Mouse (Mus musculus) liver, embryonic 14.5 days (tissue): ENCODE measurements around the gene Pla2g4e. TPM values are rescaled to one million over a fixed set of nuclear protein-coding genes. Genes with fewer than 3 reads are reported as not detected.

ENCODE experiments used
- ATAC-seq: fragments of 200-750 bp; cut with Nextera tagmentation; 2 replicates; pipeline ENCODE4 v1.8.0; 2017; ENCODE audit warnings: moderate number of reproducible peaks, mild to moderate bottlenecking, moderate library complexity; ENCODE audit not compliant: insufficient read depth
- DNase-seq, 3 experiments: peaks; one replicate each; pipeline ENCODE4 v3.0.0-alpha.2; 2012 to 2013; ENCODE audit warnings: low read depth in 3 of 3, low spot score in 3 of 3
- H3K27ac ChIP-seq: fragments of 300-500 bp; sonication (generic); 2 replicates; pipeline ENCODE4 v1.5.1; 2014; ENCODE audit warnings: moderate library complexity, mild to moderate bottlenecking, control low read depth, inconsistent platforms
- H3K27me3 ChIP-seq: fragments of 300-500 bp; sonication (generic); 2 replicates; pipeline ENCODE4 v1.6.1; 2014; ENCODE audit warnings: mild to moderate bottlenecking, low read length, moderate library complexity; ENCODE audit not compliant: control insufficient read depth, insufficient read depth
- H3K36me3 ChIP-seq: fragments of 300-500 bp; sonication (generic); replicated peaks from 2 replicates; pipeline ENCODE4 v1.6.1; 2014; ENCODE audit warnings: low read depth; ENCODE audit not compliant: control insufficient read depth, insufficient read depth
- H3K4me1 ChIP-seq, 2 experiments: fragments of 200-500 bp in 1 of 2; fragments of 300-500 bp in 1 of 2; sonication (generic) in 1 of 2; replicated peaks; 2 replicates each; pipeline ENCODE4 v1.6.1; 2012 to 2014; ENCODE audit warnings: antibody characterized with exemption in 1 of 2, inconsistent platforms in 1 of 2, low read length in 1 of 2; ENCODE audit not compliant: control insufficient read depth in 2 of 2, insufficient read depth in 2 of 2
- H3K4me2 ChIP-seq: fragments of 300-500 bp; sonication (generic); 2 replicates; pipeline ENCODE4 v1.6.1; 2014; ENCODE audit warnings: low read depth, mild to moderate bottlenecking, control low read depth, moderate library complexity
- H3K4me3 ChIP-seq, 2 experiments: fragments of 200-500 bp in 1 of 2; fragments of 300-500 bp in 1 of 2; sonication (generic) in 1 of 2; 2 replicates each; pipeline ENCODE4 v1.5.1; 2012 to 2014; ENCODE audit warnings: low read depth in 2 of 2, low read length in 2 of 2, mild to moderate bottlenecking in 2 of 2, control low read depth in 1 of 2, inconsistent platforms in 1 of 2, moderate library complexity in 1 of 2; ENCODE audit not compliant: insufficient read depth in 1 of 2
- H3K9ac ChIP-seq: fragments of 300-500 bp; sonication (generic); replicated peaks from 2 replicates; pipeline ENCODE4 v1.6.1; 2014; ENCODE audit warnings: mild to moderate bottlenecking, control low read depth, moderate library complexity
- H3K9me3 ChIP-seq: fragments of 300-500 bp; sonication (generic); 2 replicates; pipeline ENCODE4 v1.6.1; 2016; ENCODE audit warnings: low read length, mixed read lengths; ENCODE audit not compliant: control insufficient read depth
- CTCF ChIP-seq: IDR thresholded peaks from 2 replicates; pipeline ENCODE4 v1.5.1; 2016; ENCODE audit warnings: antibody characterized with exemption, low read depth, control low read depth
- EP300 ChIP-seq: IDR thresholded peaks from 2 replicates; pipeline ENCODE4 v1.6.1; 2016; ENCODE audit warnings: antibody characterized with exemption, low read depth
- WGBS: fragments of 180-500 bp; shearing (Covaris S2); extraction: QIAGEN DNeasy Blood & Tissue Kit; methylation state at CpG from one replicate; pipeline ENCODE4 v1.1.7; 2014; ENCODE audit not compliant: insufficient replicate concordance; 5-methylcytosine and 5-hydroxymethylcytosine counted together
- polyA plus RNA-seq, 2 experiments: library from polyadenylated mRNA; depleted of rRNA in 1 of 2; stranded (reverse) in 1 of 2; unstranded in 1 of 2; fragments of >200 nt; fragmentation: Nextera tagmentation in 1 of 2; extraction: Ambion mirVana in 1 of 2; gene quantifications; 2 replicates each; pipeline versions ENCODE4 v1.2.1 to v1.2.3; 2012 to 2014

Gene Pla2g4e
- polyA plus RNA-seq, 2 experiments, result not detected

DNA sequence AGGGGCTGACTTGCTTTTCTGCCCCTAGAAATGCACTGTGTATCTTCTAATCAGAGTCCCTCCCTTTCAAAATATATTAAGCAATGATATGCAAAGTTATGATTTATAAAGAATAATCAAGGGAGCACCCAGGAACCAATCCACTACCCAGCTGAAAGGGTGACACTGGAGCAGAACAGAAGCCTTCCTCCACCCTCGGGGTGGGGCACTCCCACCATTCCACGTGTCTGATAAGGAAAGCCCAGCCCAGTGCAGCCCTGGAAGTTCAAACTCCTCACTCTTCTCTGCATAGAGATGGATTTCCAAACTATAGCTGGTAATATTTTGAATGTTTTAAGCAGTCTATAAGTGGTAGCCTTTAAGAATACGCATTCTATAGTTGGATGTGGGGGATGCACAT is 13.5 kb downstream of the Pla2g4e start:
- Histone ChIP-seq H3K4me1 (peaks cover 5 to 20% of the 10 kb centered on the region in 2 experiments; a peak in 3 of 4 replicates), H3K27me3 (no peaks in the 10 kb centered on the region), H3K4me2 (no peak overlapping the region), H3K27ac (no peak overlapping the region), H3K36me3 (no peaks in the 10 kb centered on the region), H3K9me3 (no peaks in the 10 kb centered on the region), H3K4me3 (no peak overlapping the region), H3K9ac (no peak overlapping the region)
- 27% methylated on average over 3 of the region's 3 CpGs for WGBS
- TF ChIP-seq CTCF, result no peak
- TF ChIP-seq EP300, result no peak
- DNase-seq (no peak), ATAC-seq (no peak)

DNA sequence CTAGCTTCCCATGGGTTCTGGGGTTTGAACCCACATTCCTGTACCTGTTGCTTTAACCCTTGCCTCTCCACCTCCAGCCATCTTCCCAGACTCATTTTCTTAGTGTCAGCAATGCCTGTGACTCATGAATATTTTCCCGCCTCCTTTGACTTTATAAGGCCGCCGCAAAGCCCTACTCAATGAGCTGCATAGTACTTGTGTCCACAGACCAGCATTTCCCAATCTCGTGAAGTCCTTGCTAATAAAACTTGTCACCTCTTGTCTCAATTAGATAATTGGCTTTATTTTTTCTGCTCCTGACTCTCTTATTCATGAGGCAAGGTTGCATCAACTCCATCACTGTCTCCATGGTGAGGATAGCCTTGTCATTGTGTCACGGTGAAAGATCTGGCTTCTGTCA is 30.5 kb downstream of the Pla2g4e start:
- H3K27me3 ChIP-seq, result no peaks in the 10 kb centered on the region
- H3K9ac ChIP-seq, result no peak overlapping the region
- no peak overlapping the region for H3K27ac ChIP-seq
- no peaks in the 10 kb centered on the region for H3K36me3 ChIP-seq
- 64% methylated on average over 5 of the region's 5 CpGs for WGBS
- ATAC-seq (no peak), DNase-seq (no peak)
- H3K9me3 ChIP-seq, result no peaks in the 10 kb centered on the region
- no peak overlapping the region for H3K4me3 ChIP-seq
- H3K4me2 ChIP-seq, result no peak overlapping the region
- TF ChIP-seq CTCF, result no peak
- no peak for TF ChIP-seq EP300
- H3K4me1 ChIP-seq, result no peaks in the 10 kb centered on the region

DNA sequence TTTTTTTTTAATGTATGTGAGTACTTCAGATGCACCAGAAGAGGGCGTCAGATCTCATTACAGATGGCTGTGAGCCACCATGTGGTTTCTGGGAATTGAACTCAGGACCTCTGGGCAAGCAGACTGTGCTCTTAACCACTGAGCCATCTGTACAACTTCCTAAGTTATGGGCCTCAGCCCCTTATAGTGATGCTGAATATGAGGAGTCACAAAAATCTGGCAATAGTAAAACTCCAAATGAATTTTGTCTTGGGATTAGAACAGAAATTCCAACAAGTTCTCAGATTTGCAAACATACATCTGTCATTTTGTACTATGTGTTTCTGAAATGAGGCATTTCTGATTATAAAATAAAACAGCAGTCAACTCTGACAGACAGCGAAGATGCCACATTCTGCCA is 33.7 kb downstream of the Pla2g4e start:
- TF ChIP-seq CTCF, result no peak
- Histone ChIP-seq H3K36me3 (no peaks in the 10 kb centered on the region), H3K27me3 (no peaks in the 10 kb centered on the region), H3K4me3 (no peak overlapping the region), H3K4me1 (no peaks in the 10 kb centered on the region), H3K27ac (no peak overlapping the region), H3K9me3 (no peaks in the 10 kb centered on the region), H3K4me2 (no peak overlapping the region), H3K9ac (no peak overlapping the region)
- no peak for DNase-seq
- 45% methylated on average over 2 of the region's 2 CpGs for WGBS
- no peak for ATAC-seq

GRCm38 (mm10) chr2:120207926-120208325 is 37.2 kb downstream of the Pla2g4e start:
- Histone ChIP-seq H3K27me3 (no peaks in the 10 kb centered on the region), H3K4me2 (no peak overlapping the region), H3K4me1 (no peaks in the 10 kb centered on the region), H3K36me3 (no peaks in the 10 kb centered on the region), H3K27ac (no peak overlapping the region), H3K9ac (no peak overlapping the region), H3K4me3 (no peak overlapping the region), H3K9me3 (no peaks in the 10 kb centered on the region)
- DNase-seq (no peak), ATAC-seq (no peak)
- TF ChIP-seq CTCF (no peak), EP300 (no peak)
- WGBS, result 25% methylated on average over 7 of the region's 7 CpGs

- no peak for TF ChIP-seq CTCF
- TF ChIP-seq EP300, result no peak
- Histone ChIP-seq H3K9me3 (no peaks in the 10 kb centered on the region), H3K4me2 (no peak overlapping the region), H3K9ac (no peak overlapping the region), H3K4me1 (no peaks in the 10 kb centered on the region), H3K4me3 (no peak overlapping the region), H3K27ac (no peak overlapping the region), H3K27me3 (no peaks in the 10 kb centered on the region), H3K36me3 (no peaks in the 10 kb centered on the region)
- WGBS, result 56% methylated on average over 6 of the region's 6 CpGs
- ATAC-seq, result no peak
- no peak for DNase-seq
Measured at GRCm38 (mm10) chr2:120207028-120207427, 38.1 kb downstream of the Pla2g4e start.
